Mouse (Mus musculus) left cerebral cortex, adult 9 months (tissue): Measurements from ENCODE around the gene Cited2.

Source experiments
- DNase-seq, 2 experiments: peaks; one replicate each; pipeline ENCODE4 v3.0.0; 2022; ENCODE audit warnings: low spot score in 2 of 2

The Cited2 gene

GRCm38 (mm10) chr10:17722653-17723410 is at the start of gene Cited2:
Cited2 (plus strand) TSS chr10:17723218.
- DNase-seq = peak; percentile 86 to 98

- DNase-seq = no peak
Measured at GRCm38 (mm10) chr10:17674454-17674853, 48.6 kb upstream of the Cited2 start.

GRCm38 (mm10) chr10:17674869-17675268 is 48.1 kb upstream of the Cited2 start:
- DNase-seq = no peak

- no peak for DNase-seq
Measured at GRCm38 (mm10) chr10:17676464-17676863, 46.6 kb upstream of the Cited2 start.

GRCm38 (mm10) chr10:17677308-17677707 is 45.7 kb upstream of the Cited2 start:
- no peak for DNase-seq

- no peak for DNase-seq
Measured at GRCm38 (mm10) chr10:17680432-17681382, 42.3 kb upstream of the Cited2 start.

- DNase-seq = no peak
Measured at GRCm38 (mm10) chr10:17681386-17681785, 41.6 kb upstream of the Cited2 start.

- no peak for DNase-seq
Measured at GRCm38 (mm10) chr10:17683852-17684428, 39.1 kb upstream of the Cited2 start.

- no peak for DNase-seq
Measured at GRCm38 (mm10) chr10:17689806-17690205, 33.2 kb upstream of the Cited2 start.

- DNase-seq = no peak
Measured at GRCm38 (mm10) chr10:17691709-17692108, 31.3 kb upstream of the Cited2 start.

GRCm38 (mm10) chr10:17695801-17696200 is 27.2 kb upstream of the Cited2 start:
- DNase-seq = no peak

GRCm38 (mm10) chr10:17697376-17698265 is 25.4 kb upstream of the Cited2 start:
- DNase-seq = no peak

- no peak for DNase-seq
Measured at GRCm38 (mm10) chr10:17705466-17705973, 17.5 kb upstream of the Cited2 start.

GRCm38 (mm10) chr10:17710753-17711152 is 12.3 kb upstream of the Cited2 start:
- no peak for DNase-seq

- DNase-seq = no peak
Measured at GRCm38 (mm10) chr10:17719009-17719570, 3.9 kb upstream of the Cited2 start.

GRCm38 (mm10) chr10:17719646-17720045 is 3.4 kb upstream of the Cited2 start:
- DNase-seq = no peak

- no peak for DNase-seq
Measured at GRCm38 (mm10) chr10:17720891-17721601, 2.0 kb upstream of the Cited2 start.

GRCm38 (mm10) chr10:17721602-17722121 is 1.4 kb upstream of the Cited2 start:
- peak in 1 of 2 experiments; percentile 62 for DNase-seq

- peak; percentile 87 to 95 for DNase-seq
Measured at GRCm38 (mm10) chr10:17722158-17722557, 860 bp upstream of the Cited2 start.

GRCm38 (mm10) chr10:17723421-17723841 is 413 bp downstream of the Cited2 start:
- no peak for DNase-seq
